8 mouse cellular contexts compared by ENCODE assay signal in genomic region chr4:132514555-132515135, GRCm38 (mm10). TPM values are rescaled to one million over a fixed set of nuclear protein-coding genes. Genes with fewer than 3 reads are reported as not detected.
DNase-seq lines count a peak whose midpoint lies in the region; ATAC-seq lines count a peak whose summit lies in the region.

No protein-coding gene starts in this region.

- H3K27me3 ChIP-seq in hindbrain, embryonic 11.5 days (ENCODE audit: control insufficient read depth, insufficient read depth, low read length): no peaks in the 10 kb centered on the region

- DNase-seq in MN1 (ENCODE audit: low spot score): peak; percentile 90
- peak; percentile 84 for DNase-seq in cerebellum, adult 9-10 months
- DNase-seq in hindbrain, embryonic 11.5 days (ENCODE audit: low spot score): peak; percentile 93
- peak; percentile 88 to 91 for DNase-seq in layer of hippocampus, postnatal 10 days (ENCODE audit: low spot score in 2 of 2)
- DNase-seq in lung, postnatal 36 days: peak; percentile 91
- DNase-seq in retina, postnatal 1 day: peak; percentile 87
- peak; percentile 90 for DNase-seq in thymus, postnatal 4 days

- WGBS in hindbrain, embryonic 11.5 days: 2% methylated on average over 21 of the region's 21 CpGs

- no peaks in the 10 kb centered on the region for H3K4me1 ChIP-seq in hindbrain, embryonic 11.5 days (replicated peaks; ENCODE audit: control insufficient read depth, insufficient read depth, low read length)

- H3K4me2 ChIP-seq in hindbrain, embryonic 11.5 days (replicated peaks; ENCODE audit: low read depth, low read length): peak overlapping the region; percentile 90

- H3K9ac ChIP-seq in hindbrain, embryonic 11.5 days (ENCODE audit: low read depth, low read length): peak overlapping the region; percentile 34

- no peak overlapping the region for H3K27ac ChIP-seq in hindbrain, embryonic 11.5 days (ENCODE audit: low read depth, low read length)

- H3K36me3 ChIP-seq in hindbrain, embryonic 11.5 days (ENCODE audit: control insufficient read depth, insufficient read depth, low read length): no peaks in the 10 kb centered on the region

- peak overlapping the region; percentile 36 for H3K4me3 ChIP-seq in hindbrain, embryonic 11.5 days (ENCODE audit: low read depth, low read length)

- no peaks in the 10 kb centered on the region for H3K9me3 ChIP-seq in hindbrain, embryonic 11.5 days (ENCODE audit: control insufficient read depth, low read length)

- ATAC-seq in frontal cortex, adult (ENCODE audit: low TSS enrichment): peak; percentile 44; the same call in 1 of the 2 replicates
- no peak for ATAC-seq in hindbrain, embryonic 11.5 days (ENCODE audit: low FRiP score)

RNA-seq across cellular contexts. Expression of gene Sesn2, which starts 4.3 kb away (rescaled TPM):
- 5.8 and 7.4 TPM in 2 replicates for polyA plus RNA-seq in hindbrain, embryonic 11.5 days (2014; fragmentation: Nextera tagmentation; extraction: Ambion mirVana)
- total RNA-seq in layer of hippocampus, postnatal 10 days (2021): 10 to 100 TPM; 15.3 to 16.1 TPM

RNA-seq across cellular contexts. Expression of gene Atpif1, which starts 18.8 kb away (rescaled TPM):
- 1,169 and 1,193 TPM in 2 replicates for polyA plus RNA-seq in hindbrain, embryonic 11.5 days (2014; fragmentation: Nextera tagmentation; extraction: Ambion mirVana)
- 100 to 1,000 TPM; 649 to 727 TPM for total RNA-seq in layer of hippocampus, postnatal 10 days (2021)

RNA-seq across cellular contexts. Expression of gene Dnajc8, which starts 20.7 kb away (rescaled TPM):
- 194 and 212 TPM in 2 replicates for polyA plus RNA-seq in hindbrain, embryonic 11.5 days (2014; fragmentation: Nextera tagmentation; extraction: Ambion mirVana)
- total RNA-seq in layer of hippocampus, postnatal 10 days (2021): 10 to 100 TPM; 90.4 to 93.7 TPM

RNA-seq across cellular contexts. Expression of gene Ptafr, which starts 49.2 kb away (rescaled TPM):
- polyA plus RNA-seq in hindbrain, embryonic 11.5 days (2014; fragmentation: Nextera tagmentation; extraction: Ambion mirVana): 0.37 and 0.43 TPM in 2 replicates
- 1 to 10 TPM; 1.0 to 1.3 TPM for total RNA-seq in layer of hippocampus, postnatal 10 days (2021)

RNA-seq across cellular contexts. Expression of gene Med18, which starts 50.9 kb away (rescaled TPM):
- polyA plus RNA-seq in hindbrain, embryonic 11.5 days (2014; fragmentation: Nextera tagmentation; extraction: Ambion mirVana): 20.2 and 24.6 TPM in 2 replicates
- total RNA-seq in layer of hippocampus, postnatal 10 days (2021): 10 to 100 TPM in 1 of 2 experiments, 1 to 10 TPM in 1; 9.8 to 10.8 TPM
